Mouse (Mus musculus): ENCODE measurements at regions not wholly inside any gene's neighbourhood (a gene's known extent, or its start where the extent isn't known, plus 50 kb on each side); places are given as distances from the start of the nearest gene placed in this dataset.
A peak's percentile ranks its signal among the peaks of the same experiment; 100 is the strongest.

- DNase-seq (ENCODE audit: low spot score in 2 of 2) = no peak
These were observed 715.9 kb upstream of the Kirrel3 start for GRCm38 (mm10) chr9:33769811-33770210.

DNA sequence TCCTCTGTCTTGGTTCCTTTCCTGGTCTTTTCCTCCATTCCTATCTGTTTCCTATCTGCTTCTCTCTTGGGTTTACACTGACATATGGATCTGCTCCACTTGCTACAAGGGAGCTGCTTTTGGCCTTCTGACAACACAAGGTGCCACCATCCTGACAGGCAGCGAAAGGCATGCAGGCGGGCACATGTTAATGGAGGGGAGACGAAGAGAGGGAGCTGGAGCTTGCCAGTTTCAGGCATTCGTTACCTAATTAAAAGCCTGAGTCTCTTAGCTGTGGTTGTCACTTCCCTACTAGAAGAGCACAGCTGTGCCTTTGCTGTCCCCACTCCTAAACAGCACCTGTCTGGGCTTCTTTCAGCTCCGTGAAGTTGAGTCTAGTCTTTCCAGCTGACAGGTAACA lies 711.5 kb upstream of the Kirrel3 start:
- no peak for DNase-seq (ENCODE audit: low spot score in 2 of 2)

- DNase-seq (ENCODE audit: low spot score in 2 of 2) = no peak
These were observed 695.1 kb upstream of the Kirrel3 start for GRCm38 (mm10) chr9:33790617-33791016.

DNA sequence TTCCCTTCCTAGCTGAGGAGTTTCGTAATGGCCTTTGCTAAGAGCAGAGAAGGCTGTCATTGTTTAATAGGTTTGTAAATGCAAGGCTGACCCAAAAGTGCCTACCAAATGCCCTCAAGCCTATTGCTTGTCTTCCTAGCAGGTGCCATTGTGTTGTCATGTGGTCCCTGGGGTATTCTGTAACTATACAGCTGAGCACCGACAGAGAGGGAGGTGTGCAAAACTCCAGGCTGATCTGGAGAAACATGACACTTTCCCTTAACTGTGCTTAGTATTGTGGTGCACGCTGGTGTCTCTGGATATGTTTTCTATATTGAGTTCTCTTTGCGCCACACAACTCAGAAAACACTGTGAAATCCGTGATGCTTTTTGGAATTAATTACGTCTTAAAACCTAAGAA lies 685.4 kb upstream of the Kirrel3 start:
- DNase-seq (ENCODE audit: low spot score in 2 of 2) = no peak

DNA sequence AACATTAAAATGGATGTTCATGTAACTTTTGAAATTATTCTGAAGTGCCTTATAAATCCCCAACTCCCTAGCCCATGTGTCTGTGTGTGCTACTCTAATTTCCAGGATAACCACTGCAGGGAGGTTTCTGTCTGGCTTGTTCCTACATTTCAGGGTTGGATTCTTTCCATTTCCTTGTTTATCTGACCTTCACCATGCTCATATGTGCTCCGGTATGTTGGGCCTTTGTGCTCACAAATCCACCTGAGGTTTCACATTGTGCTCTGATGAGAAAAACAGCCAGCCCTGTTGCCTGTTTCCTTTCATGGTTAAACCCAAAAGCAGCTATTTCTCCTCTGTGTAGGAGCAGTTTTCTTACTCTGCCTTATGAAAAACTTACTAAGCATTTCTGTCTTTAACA lies 684.9 kb upstream of the Kirrel3 start:
- DNase-seq (ENCODE audit: low spot score in 2 of 2) = no peak

DNA sequence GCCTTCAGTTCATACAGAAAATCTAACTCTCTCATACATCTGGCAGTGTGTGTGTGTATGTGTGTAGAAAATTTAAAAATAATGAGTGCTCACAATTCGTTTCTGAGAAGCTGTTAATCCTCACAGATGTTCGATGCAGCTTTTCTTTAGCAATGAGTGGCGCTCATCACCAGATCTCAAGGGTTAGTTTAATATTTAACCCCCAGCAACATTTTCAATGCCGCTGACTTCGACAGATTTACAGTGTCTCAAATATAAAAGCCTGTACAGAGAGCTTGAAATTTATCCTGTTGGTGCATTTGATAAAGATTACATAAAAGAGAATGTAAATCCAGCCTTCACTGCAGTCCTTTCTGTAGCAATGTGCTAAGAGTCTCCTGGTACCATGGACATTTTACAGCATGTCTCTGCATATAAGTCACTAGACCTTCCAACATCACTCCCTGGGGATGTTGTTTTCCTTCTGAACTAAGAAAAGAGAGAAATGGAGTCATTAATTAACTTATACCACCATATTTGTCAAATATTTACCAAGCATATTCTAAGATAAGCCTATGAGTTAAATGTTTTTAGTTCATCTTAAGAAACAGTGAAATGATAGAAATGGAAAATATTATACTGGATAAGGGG lies 670.8 kb upstream of the Kirrel3 start:
- no peak for DNase-seq (ENCODE audit: low spot score in 2 of 2)

GRCm38 (mm10) chr9:33822574-33823394 lies 662.9 kb upstream of the Kirrel3 start:
- no peak for DNase-seq (ENCODE audit: low spot score in 2 of 2)

- DNase-seq (ENCODE audit: low spot score in 2 of 2) = no peak
These were observed 659.6 kb upstream of the Kirrel3 start for GRCm38 (mm10) chr9:33826116-33826515.

GRCm38 (mm10) chr9:33827409-33827808 lies 658.3 kb upstream of the Kirrel3 start:
- no peak for DNase-seq (ENCODE audit: low spot score in 2 of 2)

GRCm38 (mm10) chr9:33837666-33838380 lies 647.9 kb upstream of the Kirrel3 start:
- no peak for DNase-seq (ENCODE audit: low spot score in 2 of 2)

- no peak for DNase-seq (ENCODE audit: low spot score in 2 of 2)
These were observed 636.1 kb upstream of the Kirrel3 start for GRCm38 (mm10) chr9:33849623-33850022.

- no peak for DNase-seq (ENCODE audit: low spot score in 2 of 2)
These were observed 635.7 kb upstream of the Kirrel3 start for GRCm38 (mm10) chr9:33850024-33850423.

- DNase-seq (ENCODE audit: low spot score in 2 of 2) = no peak
These were observed 634.7 kb upstream of the Kirrel3 start for GRCm38 (mm10) chr9:33850993-33851392.

DNA sequence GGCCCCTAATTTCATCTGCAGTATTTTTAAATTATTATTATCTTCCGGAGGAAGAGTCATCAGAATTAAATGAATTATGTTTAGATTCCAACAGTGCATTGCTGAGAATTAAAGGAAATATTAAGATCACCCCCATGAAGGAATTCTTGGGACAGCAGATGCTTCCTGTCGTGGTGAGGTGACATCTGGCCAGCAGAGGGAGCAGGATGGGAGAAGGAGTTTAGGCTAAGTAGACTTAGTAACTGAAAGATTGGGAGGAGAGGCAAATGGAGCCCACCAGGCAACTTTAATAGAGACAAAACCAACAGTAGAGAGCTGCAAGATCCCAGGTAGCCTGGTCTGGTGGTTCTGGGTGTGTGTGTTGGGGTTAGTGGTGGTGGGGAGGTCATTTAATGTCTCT lies 629.5 kb upstream of the Kirrel3 start:
- peak in 1 of 2 experiments; percentile 14 for DNase-seq (ENCODE audit: low spot score in 2 of 2)

GRCm38 (mm10) chr9:33858511-33858910 lies 627.2 kb upstream of the Kirrel3 start:
- no peak for DNase-seq (ENCODE audit: low spot score in 2 of 2)

- DNase-seq (ENCODE audit: low spot score in 2 of 2) = no peak
These were observed 617.0 kb upstream of the Kirrel3 start for GRCm38 (mm10) chr9:33868666-33869065.

- DNase-seq (ENCODE audit: low spot score in 2 of 2) = no peak
These were observed 598.4 kb upstream of the Kirrel3 start for GRCm38 (mm10) chr9:33887279-33887678.

DNA sequence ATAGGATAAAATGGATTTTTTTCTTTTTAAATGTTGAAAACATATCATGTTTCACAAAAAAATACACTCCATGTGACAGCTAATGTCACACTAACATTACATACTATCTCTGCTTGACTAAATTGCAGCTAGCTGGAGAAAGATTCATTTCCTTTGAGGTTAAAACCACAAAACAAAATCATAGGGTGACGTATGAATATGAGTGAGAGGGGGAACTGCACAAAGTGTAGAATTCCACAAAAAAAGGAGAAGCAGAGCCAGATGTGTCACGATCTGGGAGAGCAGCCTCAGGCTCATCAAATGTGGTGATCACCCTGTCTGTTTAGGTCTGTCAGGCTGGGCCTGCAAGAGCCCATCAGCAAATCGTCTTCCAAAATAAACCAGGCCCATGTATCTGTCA lies 593.7 kb upstream of the Kirrel3 start:
- no peak for DNase-seq (ENCODE audit: low spot score in 2 of 2)

- DNase-seq (ENCODE audit: low spot score in 2 of 2) = no peak
These were observed 584.2 kb upstream of the Kirrel3 start for GRCm38 (mm10) chr9:33901313-33902076.

DNA sequence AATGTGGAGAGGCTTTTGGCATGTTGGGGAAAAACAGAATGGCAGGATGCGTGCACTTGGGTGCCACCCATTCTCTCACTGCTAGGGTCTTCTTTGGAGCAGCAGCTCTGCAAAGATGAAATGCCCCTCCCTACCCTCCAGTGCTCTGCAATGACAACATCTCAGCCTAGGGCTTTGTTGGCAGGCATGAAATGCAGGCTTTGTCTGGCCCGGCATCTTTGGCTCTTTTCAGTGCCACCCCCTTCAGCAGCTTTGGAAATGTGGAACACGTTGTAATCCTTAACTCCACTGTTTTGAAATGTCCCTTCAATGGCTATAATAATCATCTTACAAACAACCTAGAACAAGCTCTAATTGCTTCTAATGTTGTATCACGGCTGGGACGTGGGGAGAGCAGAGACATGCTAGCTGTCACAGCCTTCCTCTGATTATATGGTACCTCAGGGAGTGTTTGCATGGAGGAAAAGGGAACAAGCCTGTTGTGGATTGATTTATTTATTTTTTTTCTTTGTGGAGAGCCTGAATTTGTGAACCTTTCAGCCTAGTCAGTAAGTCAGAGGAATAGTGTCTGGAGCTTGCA lies 581.6 kb upstream of the Kirrel3 start:
- no peak for DNase-seq (ENCODE audit: low spot score in 2 of 2)

DNA sequence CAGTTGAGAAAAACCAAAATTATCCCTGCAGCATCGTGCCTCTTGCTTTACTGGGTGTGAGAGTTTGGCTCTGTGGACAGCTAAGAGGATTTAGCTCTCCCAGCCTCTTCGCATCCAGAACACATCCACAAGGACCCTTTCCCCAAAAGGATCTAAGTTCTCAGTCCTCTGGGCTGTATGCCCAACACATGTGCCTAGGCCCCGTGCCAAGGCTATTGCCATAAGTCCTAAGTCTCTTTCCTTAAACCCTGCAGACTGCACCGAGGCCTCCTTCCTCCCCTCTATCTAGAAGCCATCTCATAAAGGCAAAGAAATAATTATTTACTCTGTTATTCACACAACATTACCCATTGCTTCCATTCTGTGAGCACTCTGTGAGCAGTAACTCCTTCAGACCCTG lies 570.8 kb upstream of the Kirrel3 start:
- no peak for DNase-seq (ENCODE audit: low spot score in 2 of 2)
